Mouse (Mus musculus) neural tube, embryonic 12.5 days (tissue): ENCODE results near the gene Dgki. TPM values are rescaled to one million over a fixed set of nuclear protein-coding genes. Genes with fewer than 3 reads are reported as not detected.

Source experiments
- ATAC-seq: fragments of 200-750 bp; cut with Nextera tagmentation; 2 replicates; pipeline ENCODE4 v1.8.0; 2017; ENCODE audit warnings: low read depth, mild to moderate bottlenecking, moderate TSS enrichment, moderate library complexity; ENCODE audit not compliant: low FRiP score
- H3K27ac ChIP-seq: fragments of 300-500 bp; sonication (generic); 2 replicates; pipeline ENCODE4 v1.5.1; 2016
- H3K27me3 ChIP-seq: fragments of 300-500 bp; sonication (generic); replicated peaks from 2 replicates; pipeline ENCODE4 v1.6.1; 2016; ENCODE audit warnings: mild to moderate bottlenecking
- H3K36me3 ChIP-seq: fragments of 300-500 bp; sonication (generic); 2 replicates; pipeline ENCODE4 v1.6.1; 2016; ENCODE audit warnings: mild to moderate bottlenecking
- H3K4me1 ChIP-seq: fragments of 300-500 bp; sonication (generic); 2 replicates; pipeline ENCODE4 v1.6.1; 2016
- H3K4me2 ChIP-seq: fragments of 300-500 bp; sonication (generic); replicated peaks from 2 replicates; pipeline ENCODE4 v1.6.1; 2016; ENCODE audit warnings: mild to moderate bottlenecking
- H3K4me3 ChIP-seq: fragments of 300-500 bp; sonication (generic); 2 replicates; pipeline ENCODE4 v1.5.1; 2016
- H3K9ac ChIP-seq: fragments of 300-500 bp; sonication (generic); 2 replicates; pipeline ENCODE4 v1.6.1; 2016; ENCODE audit warnings: mild to moderate bottlenecking
- H3K9me3 ChIP-seq: fragments of 300-500 bp; sonication (generic); 2 replicates; pipeline ENCODE4 v1.6.1; 2016; ENCODE audit warnings: mild to moderate bottlenecking
- WGBS: fragments of 180-500 bp; shearing (Covaris S2); methylation state at CpG from one replicate; pipeline ENCODE4 v1.1.7; 2016; 5-methylcytosine and 5-hydroxymethylcytosine counted together
- polyA plus RNA-seq: library from polyadenylated mRNA; unstranded; fragments of >200 nt; fragmentation: Nextera tagmentation; extraction: Ambion mirVana; gene quantifications from 2 replicates; pipeline ENCODE4 v1.2.1, GENCODE M21; 2016

Dgki gene
- polyA plus RNA-seq, 1 experiment from 2014 or later = 4.9 TPM

DNA sequence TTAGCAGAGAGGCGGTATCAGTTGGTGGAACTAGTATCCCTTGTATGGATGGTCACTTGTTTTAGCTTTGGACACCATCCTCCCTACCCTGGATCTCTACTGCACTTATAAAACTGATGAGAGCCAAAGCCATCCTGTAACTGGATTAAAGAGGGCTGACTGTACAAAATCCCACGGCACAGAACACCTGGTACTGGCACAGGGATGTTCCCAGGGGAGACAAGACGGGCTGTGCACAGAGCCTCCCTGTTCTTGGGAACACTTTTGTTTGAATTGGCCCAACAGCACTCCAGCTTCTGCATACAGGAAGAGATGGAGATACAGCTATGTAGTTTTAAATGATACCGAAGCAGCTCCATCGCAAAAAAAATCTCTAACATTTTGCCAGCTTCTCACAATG, 395.1 kb downstream of the Dgki start:
- H3K9me3 ChIP-seq = no peaks in the 10 kb centered on the region
- no peak overlapping the region for H3K4me3 ChIP-seq
- no peaks in the 10 kb centered on the region for H3K27me3 ChIP-seq
- ATAC-seq = no peak
- peaks cover 13% of the 10 kb centered on the region for H3K4me1 ChIP-seq
- H3K36me3 ChIP-seq = no peaks in the 10 kb centered on the region
- H3K27ac ChIP-seq = no peak overlapping the region
- H3K9ac ChIP-seq = no peak overlapping the region
- WGBS = 89% methylated on average over 5 of the region's 5 CpGs
- no peak overlapping the region for H3K4me2 ChIP-seq

DNA sequence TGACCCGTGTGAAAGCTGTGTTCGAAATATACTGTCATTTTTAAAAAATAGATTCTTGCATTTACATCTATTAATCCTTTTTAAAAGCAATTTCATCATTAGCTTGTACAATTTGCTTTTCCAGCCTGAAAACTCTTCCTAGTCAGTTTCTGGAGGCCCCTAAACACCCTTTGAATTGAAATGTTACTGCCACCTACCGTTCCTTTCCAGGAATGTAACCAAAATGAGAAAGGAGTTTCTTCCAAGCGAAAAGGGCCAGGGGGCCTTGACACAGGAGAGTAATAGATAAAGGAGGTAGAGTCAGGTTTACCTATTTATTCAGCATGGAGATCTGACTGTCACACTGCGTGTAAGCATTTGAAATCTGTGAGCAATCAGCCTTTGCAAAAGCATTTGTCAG, 396.2 kb downstream of the Dgki start:
- Histone ChIP-seq H3K27me3 (no peaks in the 10 kb centered on the region), H3K9me3 (no peaks in the 10 kb centered on the region), H3K36me3 (no peaks in the 10 kb centered on the region), H3K9ac (no peak overlapping the region), H3K4me2 (peak overlapping the region; percentile 38; the same call in 1 of the 2 replicates), H3K4me1 (peaks cover 13% of the 10 kb centered on the region), H3K27ac (no peak overlapping the region), H3K4me3 (no peak overlapping the region)
- peak; percentile 77 for ATAC-seq
- 17% methylated on average over 5 of the region's 5 CpGs for WGBS

DNA sequence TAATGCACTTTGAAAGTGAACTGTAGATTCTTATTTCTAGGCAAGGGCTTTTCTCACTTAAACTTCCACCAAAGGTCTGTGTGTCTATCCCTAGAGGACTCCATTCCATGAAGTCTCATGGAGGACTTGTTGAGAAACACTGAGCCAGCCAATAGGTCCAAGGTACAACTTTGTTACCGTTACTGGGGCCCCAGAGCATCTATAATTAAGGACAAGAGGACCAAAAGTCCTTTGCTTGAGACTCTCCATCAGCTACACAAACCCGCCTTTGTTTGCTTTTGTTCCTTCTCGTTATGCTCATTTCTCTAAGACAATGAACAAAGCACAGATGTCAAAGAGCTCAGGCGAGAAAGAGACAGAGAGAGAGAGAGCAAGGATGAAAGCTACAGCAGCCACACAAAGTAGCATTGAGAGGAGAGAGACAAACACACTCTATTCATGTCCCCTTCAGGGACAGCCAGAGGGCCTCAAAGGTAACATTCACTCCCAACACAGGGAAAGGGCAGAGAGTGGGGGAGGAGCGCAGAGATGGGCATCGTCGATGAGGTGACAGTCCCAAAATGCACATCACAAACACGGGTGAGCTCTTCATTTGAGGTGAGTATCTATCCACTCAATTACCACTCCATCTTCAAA, 396.7 kb downstream of the Dgki start:
- Histone ChIP-seq H3K36me3 (no peaks in the 10 kb centered on the region), H3K27me3 (no peaks in the 10 kb centered on the region), H3K4me1 (peaks cover 13% of the 10 kb centered on the region), H3K4me2 (peak overlapping the region; percentile 38), H3K27ac (no peak overlapping the region), H3K9me3 (no peaks in the 10 kb centered on the region), H3K9ac (0 out of 2 replicates have a peak overlapping the region, but pooled peaks have one; percentile 8), H3K4me3 (no peak overlapping the region)
- peak; percentile 82 for ATAC-seq
- WGBS = 11% methylated on average over 8 of the region's 8 CpGs

DNA sequence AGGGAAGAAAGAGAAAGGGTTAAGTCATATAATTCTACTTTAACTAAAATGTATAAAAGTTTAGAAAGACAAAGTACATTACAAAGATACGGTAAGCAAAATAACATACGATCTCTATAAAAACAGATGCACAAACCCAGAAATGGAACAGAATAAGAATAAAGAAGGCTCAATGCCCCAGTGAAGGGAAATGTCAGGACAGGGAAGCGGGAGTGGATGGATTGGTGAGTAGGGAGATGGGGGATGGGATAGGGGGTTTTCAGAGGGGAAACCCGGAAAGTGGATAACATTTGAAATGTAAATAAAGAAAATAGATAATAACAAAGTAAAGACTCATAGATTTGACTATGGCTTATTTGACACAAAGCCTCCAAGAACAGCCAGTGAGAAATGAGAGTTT, 400.1 kb downstream of the Dgki start:
- peaks cover 13% of the 10 kb centered on the region for H3K4me1 ChIP-seq
- no peak for ATAC-seq
- WGBS = 83% methylated on average over 4 of the region's 4 CpGs
- H3K27ac ChIP-seq = no peak overlapping the region
- no peaks in the 10 kb centered on the region for H3K9me3 ChIP-seq
- H3K4me3 ChIP-seq = no peak overlapping the region
- H3K9ac ChIP-seq = no peak overlapping the region
- H3K27me3 ChIP-seq = no peaks in the 10 kb centered on the region
- no peak overlapping the region for H3K4me2 ChIP-seq
- H3K36me3 ChIP-seq = no peaks in the 10 kb centered on the region

DNA sequence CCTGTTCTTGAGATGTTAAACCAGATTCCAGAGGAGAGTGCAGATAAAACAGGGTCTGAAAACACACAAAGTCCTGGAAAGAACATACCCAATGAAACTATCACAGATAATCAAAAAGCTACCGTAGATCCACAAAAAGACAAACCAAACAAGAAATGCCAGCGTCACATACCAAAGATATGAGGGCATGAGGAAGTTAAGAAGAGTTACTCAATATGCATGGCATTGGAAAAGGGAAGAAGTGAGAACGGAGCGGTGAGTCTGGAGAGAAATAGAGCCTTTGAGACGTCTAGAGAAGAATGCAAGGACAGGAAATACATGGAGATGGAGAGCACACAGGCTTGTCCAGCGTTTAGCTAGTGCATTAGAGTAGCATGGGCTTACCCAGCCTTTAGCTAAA, 401.6 kb downstream of the Dgki start:
- Histone ChIP-seq H3K4me2 (no peak overlapping the region), H3K9ac (no peak overlapping the region), H3K27ac (no peak overlapping the region), H3K4me3 (no peak overlapping the region), H3K4me1 (peaks cover 11% of the 10 kb centered on the region), H3K9me3 (no peaks in the 10 kb centered on the region), H3K27me3 (no peaks in the 10 kb centered on the region), H3K36me3 (no peaks in the 10 kb centered on the region)
- no peak for ATAC-seq
- WGBS = 88% methylated on average over 6 of the region's 6 CpGs

DNA sequence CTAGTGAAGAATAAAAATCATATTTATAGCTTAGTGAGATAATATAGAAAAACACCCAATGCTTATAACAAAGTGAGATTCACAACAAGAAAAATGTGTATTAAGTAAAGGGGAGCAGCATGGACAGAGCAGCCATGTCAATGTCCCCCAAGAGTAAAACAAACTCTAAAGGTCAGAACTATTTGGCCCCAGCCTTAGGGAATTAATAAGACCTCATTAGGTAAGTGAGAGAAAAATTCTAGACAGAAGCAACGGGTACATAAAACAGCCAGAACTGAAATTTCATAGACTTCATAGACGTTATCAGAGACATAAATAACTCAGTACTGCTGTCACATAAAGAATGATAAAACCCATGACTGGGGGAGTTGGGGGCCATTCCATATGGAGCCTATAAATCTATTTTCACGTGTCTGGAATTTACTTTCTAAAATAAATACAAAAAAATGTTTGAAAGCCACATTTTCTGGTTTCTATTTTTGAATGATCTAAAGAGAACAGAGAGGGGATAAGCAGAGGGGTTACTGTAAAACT, 402.3 kb downstream of the Dgki start:
- H3K9me3 ChIP-seq = no peaks in the 10 kb centered on the region
- H3K4me2 ChIP-seq = no peak overlapping the region
- no peaks in the 10 kb centered on the region for H3K27me3 ChIP-seq
- no peaks in the 10 kb centered on the region for H3K36me3 ChIP-seq
- ATAC-seq = no peak
- 44% methylated on average over 3 of the region's 3 CpGs for WGBS
- H3K27ac ChIP-seq = no peak overlapping the region
- H3K9ac ChIP-seq = no peak overlapping the region
- 0 out of 2 replicates have a peak, but pooled peaks cover 4% of the 10 kb centered on the region for H3K4me1 ChIP-seq
- no peak overlapping the region for H3K4me3 ChIP-seq

DNA sequence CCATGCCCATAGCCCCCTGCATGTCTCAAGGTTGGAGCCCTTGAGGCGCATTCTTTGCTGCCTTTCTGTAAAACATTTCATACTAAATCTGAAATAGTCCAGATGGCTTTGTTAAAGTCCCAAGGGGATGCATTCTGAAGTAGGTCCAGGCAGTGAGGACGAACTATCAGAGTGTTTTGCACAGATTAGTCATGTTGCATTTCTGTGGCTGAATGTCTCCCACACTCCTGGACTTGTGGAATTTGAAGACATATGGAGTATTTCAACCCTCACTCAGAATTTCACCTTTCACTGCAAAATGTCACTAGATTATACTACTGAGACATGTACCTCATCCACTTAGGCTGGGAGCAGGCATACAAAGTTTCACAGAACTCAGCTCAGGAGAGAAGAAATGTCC, 403.3 kb downstream of the Dgki start:
- no peak overlapping the region for H3K27ac ChIP-seq

DNA sequence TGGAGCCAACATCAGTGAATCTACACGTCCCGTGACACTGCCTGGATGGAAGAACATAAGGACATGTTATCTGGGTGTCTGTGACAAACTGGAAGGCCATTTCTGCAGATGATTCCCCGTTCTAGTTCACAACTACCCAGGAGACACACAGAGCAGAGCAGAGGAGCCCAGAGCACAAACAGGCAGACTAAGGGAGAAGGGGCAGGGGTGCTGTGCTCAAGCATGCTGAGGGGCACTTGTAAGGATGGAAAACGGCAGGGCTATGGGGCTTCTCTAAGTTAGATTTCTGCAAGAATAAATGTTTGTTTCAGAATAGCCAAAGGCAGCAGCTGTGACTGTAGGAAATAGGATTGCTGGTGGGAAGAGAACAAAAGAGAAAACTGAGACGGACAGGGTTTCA, 408.2 kb downstream of the Dgki start:
- no peak overlapping the region for H3K9ac ChIP-seq
- no peak overlapping the region for H3K4me2 ChIP-seq
- H3K27me3 ChIP-seq = no peaks in the 10 kb centered on the region
- 80% methylated on average over 5 of the region's 5 CpGs for WGBS
- peaks cover 3% of the 10 kb centered on the region; the same call in 1 of the 2 replicates for H3K4me1 ChIP-seq
- no peaks in the 10 kb centered on the region for H3K36me3 ChIP-seq
- H3K27ac ChIP-seq = no peak overlapping the region
- no peak for ATAC-seq
- no peaks in the 10 kb centered on the region for H3K9me3 ChIP-seq
- H3K4me3 ChIP-seq = no peak overlapping the region

More for the DNA sequence above, 403.3 kb downstream of the Dgki start:
- Histone ChIP-seq H3K36me3 (no peaks in the 10 kb centered on the region), H3K4me1 (no peaks in the 10 kb centered on the region), H3K27me3 (no peaks in the 10 kb centered on the region), H3K9ac (no peak overlapping the region), H3K4me3 (no peak overlapping the region), H3K9me3 (no peaks in the 10 kb centered on the region), H3K4me2 (no peak overlapping the region)
- no peak for ATAC-seq
- 69% methylated on average over 2 of the region's 2 CpGs for WGBS

DNA sequence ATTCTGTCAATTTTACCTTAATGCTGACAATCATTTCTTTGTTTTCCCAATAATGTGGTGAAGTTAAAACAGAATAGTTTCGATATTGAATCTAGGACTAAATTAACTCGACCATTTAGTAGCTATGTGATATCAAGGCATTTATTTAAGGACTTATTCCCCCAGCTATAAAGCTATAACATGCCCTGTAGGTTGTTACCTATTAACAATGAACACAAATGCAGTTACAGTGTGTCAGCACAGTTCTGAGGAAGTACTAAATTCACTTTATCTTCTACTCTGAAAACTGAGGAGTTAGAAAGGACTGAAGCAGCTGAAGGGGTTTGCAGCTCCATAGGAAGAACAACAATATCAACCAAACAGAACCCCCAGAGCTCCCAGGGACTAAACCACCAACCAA, 409.2 kb downstream of the Dgki start:
- 56% methylated on average over 2 of the region's 2 CpGs for WGBS
- Histone ChIP-seq H3K4me3 (no peak overlapping the region), H3K4me2 (no peak overlapping the region), H3K4me1 (peaks cover 3% of the 10 kb centered on the region; the same call in 1 of the 2 replicates), H3K27me3 (no peaks in the 10 kb centered on the region), H3K9me3 (no peaks in the 10 kb centered on the region), H3K27ac (no peak overlapping the region), H3K36me3 (no peaks in the 10 kb centered on the region), H3K9ac (no peak overlapping the region)
- no peak for ATAC-seq

DNA sequence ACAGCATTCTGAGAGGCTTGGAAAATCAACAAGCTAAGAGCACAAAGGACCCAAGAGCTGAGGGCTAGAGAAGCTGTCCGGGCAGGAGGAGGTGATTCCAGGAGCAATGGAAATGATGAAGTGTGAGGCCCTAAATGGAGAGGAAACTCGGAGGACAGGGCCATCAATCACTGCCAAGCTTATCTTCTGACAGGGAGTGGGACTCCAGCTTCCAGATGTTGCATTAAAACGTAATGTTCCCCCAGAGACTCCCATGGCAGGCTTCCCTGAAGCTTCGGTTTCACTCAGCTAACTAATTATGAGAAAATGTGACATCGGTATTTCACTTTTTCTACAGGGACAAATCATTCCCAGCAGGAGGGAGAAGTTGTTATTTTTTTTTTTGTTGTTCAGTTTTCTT, 409.7 kb downstream of the Dgki start:
- Histone ChIP-seq H3K36me3 (no peaks in the 10 kb centered on the region), H3K9ac (no peak overlapping the region), H3K27me3 (no peaks in the 10 kb centered on the region), H3K27ac (no peak overlapping the region), H3K4me3 (no peak overlapping the region), H3K4me1 (peaks cover 3% of the 10 kb centered on the region; the same call in 1 of the 2 replicates), H3K4me2 (no peak overlapping the region), H3K9me3 (no peaks in the 10 kb centered on the region)
- ATAC-seq = peak; percentile 56
- WGBS = 20% methylated on average over 5 of the region's 5 CpGs

DNA sequence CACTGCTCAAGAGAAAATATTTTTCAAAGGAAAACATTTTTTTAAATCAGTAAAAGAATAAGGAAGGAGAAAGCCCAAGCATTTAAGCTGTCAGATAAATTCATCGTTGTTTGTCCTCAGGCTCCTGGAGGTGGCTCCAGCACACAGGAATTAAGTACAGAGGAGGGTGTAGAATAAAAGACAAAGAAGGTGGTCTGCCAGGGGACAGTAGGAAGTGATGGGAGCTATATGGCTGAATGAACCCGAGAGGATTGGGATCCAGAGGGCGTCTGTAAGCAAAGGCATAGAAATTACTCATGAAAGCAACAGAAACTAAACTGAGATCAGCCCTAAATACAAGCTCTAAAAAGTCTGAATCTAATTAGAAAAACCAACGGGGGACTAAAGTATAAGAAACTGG, 418.7 kb downstream of the Dgki start:
- no peak for ATAC-seq
- WGBS = 34% methylated on average over 4 of the region's 4 CpGs
- H3K27ac ChIP-seq = no peak overlapping the region

DNA sequence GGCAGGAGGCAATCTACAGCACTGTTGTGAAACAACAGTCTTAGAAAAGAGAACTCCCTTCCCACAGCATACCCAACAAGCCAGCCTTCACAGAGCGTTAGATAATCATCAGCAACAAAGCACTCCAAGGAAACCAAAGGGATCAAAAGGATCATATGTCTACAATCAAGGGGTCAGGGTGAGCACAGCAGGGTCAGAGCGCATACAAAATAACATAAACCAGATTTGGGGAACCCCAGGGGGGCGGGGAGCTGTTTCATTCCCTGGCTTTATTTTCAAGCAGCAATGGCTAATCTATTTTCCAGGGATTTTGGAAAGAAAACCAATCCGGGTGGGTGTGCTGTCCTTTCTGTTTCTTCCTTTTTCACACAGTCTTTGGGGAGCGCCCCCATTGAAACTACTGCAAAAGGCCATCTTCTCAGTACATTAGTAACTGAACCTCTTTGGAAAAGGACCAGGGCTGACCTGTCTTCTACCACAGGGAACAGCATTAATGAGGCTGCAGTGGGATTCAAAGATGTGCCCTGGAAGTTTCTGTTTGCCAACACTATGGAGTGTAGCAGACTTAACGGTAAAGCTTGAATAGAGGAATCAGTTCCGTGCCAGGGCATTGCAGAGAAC, 419.2 kb downstream of the Dgki start:
- ATAC-seq = peak; percentile 41; the same call in 1 of the 2 replicates
- Histone ChIP-seq H3K4me3 (no peak overlapping the region), H3K4me1 (peaks cover 13% of the 10 kb centered on the region), H3K9ac (no peak overlapping the region), H3K9me3 (no peaks in the 10 kb centered on the region), H3K27ac (no peak overlapping the region), H3K36me3 (no peaks in the 10 kb centered on the region), H3K27me3 (no peaks in the 10 kb centered on the region), H3K4me2 (no peak overlapping the region)
- 12% methylated on average over 7 of the region's 7 CpGs for WGBS

More for the DNA sequence above, 418.7 kb downstream of the Dgki start:
- no peak overlapping the region for H3K4me2 ChIP-seq
- H3K9me3 ChIP-seq = no peaks in the 10 kb centered on the region
- H3K4me3 ChIP-seq = no peak overlapping the region
- H3K9ac ChIP-seq = no peak overlapping the region
- H3K4me1 ChIP-seq = peaks cover 13% of the 10 kb centered on the region
- H3K27me3 ChIP-seq = no peaks in the 10 kb centered on the region
- H3K36me3 ChIP-seq = no peaks in the 10 kb centered on the region
